Mouse (Mus musculus): Measurements from ENCODE around the gene Zfp867. TPM values are rescaled to one million over a fixed set of nuclear protein-coding genes. Genes with fewer than 3 reads are reported as not detected.

Gene Zfp867
- total and polyA plus RNA-seq, 3 experiments = 0.12 to 1.3 TPM; not detected in 1

GRCm38 (mm10) chr11:59449741-59450229 is 22.5 kb downstream of the Zfp867 start, which contains the start of gene Jmjd4 (continued):
- no peak for TF ChIP-seq GATA1 (IDR thresholded peaks at IDR 0.05; ENCODE audit: low read depth, low read length)
- no peak for TF ChIP-seq USF2 (IDR thresholded peaks at IDR 0.05; ENCODE audit: borderline replicate concordance in 1 of 2, insufficient read depth in 1 of 2, low read depth in 1 of 2, low read length in 2 of 2)
- no peak for TF ChIP-seq CHD1 (IDR thresholded peaks at IDR 0.05; ENCODE audit: low read depth, low read length)
- TF ChIP-seq TCF12 (IDR thresholded peaks at IDR 0.05; ENCODE audit: low read depth, low read length) = peak; percentile 78
- no peak for TF ChIP-seq EP300 (IDR thresholded peaks at IDR 0.05; ENCODE audit: low read depth in 1 of 2, low read length in 2 of 2)
- peak; percentile 78; the same call in 1 of the 2 replicates for TF ChIP-seq MYC (IDR thresholded peaks at IDR 0.05; ENCODE audit: low read depth, low read length)

- Histone ChIP-seq H3K9me3 (replicated peaks; ENCODE audit: insufficient read depth, low read length) (no peaks in the 10 kb centered on the region), H3K27ac (ENCODE audit: control insufficient read depth, low read depth, low read length) (no peak overlapping the region), H3K4me3 (ENCODE audit: control insufficient read depth in 1 of 2, insufficient read depth in 1 of 2, low read depth in 2 of 2, low read length in 2 of 2) (no peak overlapping the region), H3K9ac (ENCODE audit: control insufficient read depth, low read depth, low read length, poor library complexity, severe bottlenecking) (no peak overlapping the region), H3K27me3 (ENCODE audit: control insufficient read depth in 1 of 2, insufficient read depth in 2 of 2, low read length in 2 of 2) (no peaks in the 10 kb centered on the region), H3K36me3 (ENCODE audit: control insufficient read depth in 1 of 2, insufficient read depth in 2 of 2, low read length in 2 of 2) (no peaks in the 10 kb centered on the region), H3K4me1 (ENCODE audit: control insufficient read depth in 1 of 2, insufficient read depth in 2 of 2, low read length in 2 of 2) (no peaks in the 10 kb centered on the region), H3K79me2 (ENCODE audit: control insufficient read depth, insufficient read depth, low read length, poor library complexity) (no peaks in the 10 kb centered on the region)
- TF ChIP-seq TCF12 (IDR thresholded peaks at IDR 0.05; ENCODE audit: low read depth, low read length) = no peak
- TF ChIP-seq SIN3A (IDR thresholded peaks at IDR 0.05; ENCODE audit: low read length) = no peak
- TF ChIP-seq CHD2 (IDR thresholded peaks at IDR 0.05; ENCODE audit: low read length) = no peak
- TF ChIP-seq CTCF (IDR thresholded peaks at IDR 0.05 in 2 of 3, conservative IDR thresholded peaks at IDR 0.05 in 1 of 3; ENCODE audit: control insufficient read depth in 1 of 3, insufficient read depth in 1 of 3, low read depth in 2 of 3, low read length in 3 of 3, poor library complexity in 1 of 3, severe bottlenecking in 1 of 3) = peak; percentile 23 to 43 (median 26); a peak in 5 of 6 replicates
- TF ChIP-seq MAX (IDR thresholded peaks at IDR 0.05; ENCODE audit: low read length) = no peak
- TF ChIP-seq POLR2AphosphoS2 (IDR thresholded peaks at IDR 0.05; ENCODE audit: low read length) = no peak
- peak; percentile 20; the same call in 1 of the 2 replicates for TF ChIP-seq SMC3 (IDR thresholded peaks at IDR 0.05; ENCODE audit: low read depth, low read length)
- TF ChIP-seq BHLHE40 (IDR thresholded peaks at IDR 0.05; ENCODE audit: borderline replicate concordance, low read depth, low read length) = no peak
- peak; percentile 27 for DNase-seq (ENCODE audit: low read depth, low spot score)
Observed at GRCm38 (mm10) chr11:59443102-59443501, 29.2 kb downstream of the Zfp867 start.

GRCm38 (mm10) chr11:59437954-59438353 is 34.3 kb downstream of the Zfp867 start:
- H3K36me3 ChIP-seq (ENCODE audit: control insufficient read depth in 1 of 2, insufficient read depth in 2 of 2, low read length in 2 of 2) = peaks cover 0 to 3% of the 10 kb centered on the region in 2 experiments; a peak in 1 of 4 replicates
- H3K79me2 ChIP-seq (ENCODE audit: control insufficient read depth, insufficient read depth, low read length, poor library complexity) = no peaks in the 10 kb centered on the region
- H3K4me1 ChIP-seq (ENCODE audit: control insufficient read depth in 1 of 2, insufficient read depth in 2 of 2, low read length in 2 of 2) = no peaks in the 10 kb centered on the region
- no peak overlapping the region for H3K9ac ChIP-seq (ENCODE audit: control insufficient read depth, low read depth, low read length, poor library complexity, severe bottlenecking)
- no peak overlapping the region for H3K4me3 ChIP-seq (ENCODE audit: control insufficient read depth in 1 of 2, insufficient read depth in 1 of 2, low read depth in 2 of 2, low read length in 2 of 2)
- no peaks in the 10 kb centered on the region for H3K9me3 ChIP-seq (replicated peaks; ENCODE audit: insufficient read depth, low read length)
- no peak for DNase-seq (ENCODE audit: low read depth, low spot score)
- no peak overlapping the region for H3K27ac ChIP-seq (ENCODE audit: control insufficient read depth, low read depth, low read length)
- TF ChIP-seq CHD1 (IDR thresholded peaks at IDR 0.05; ENCODE audit: low read depth, low read length) (no peak), MYC (IDR thresholded peaks at IDR 0.05; ENCODE audit: low read depth, low read length) (no peak), CHD2 (IDR thresholded peaks at IDR 0.05; ENCODE audit: low read length) (no peak), ZMIZ1 (IDR thresholded peaks at IDR 0.05; ENCODE audit: low read depth, low read length) (no peak), BHLHE40 (IDR thresholded peaks at IDR 0.05; ENCODE audit: borderline replicate concordance, low read depth, low read length) (no peak), KAT2A (conservative IDR thresholded peaks at IDR 0.05; ENCODE audit: low read depth, low read length) (no peak), ZKSCAN1 (IDR thresholded peaks at IDR 0.05; ENCODE audit: low read depth, low read length) (no peak), RCOR1 (IDR thresholded peaks at IDR 0.05; ENCODE audit: low read depth, low read length) (no peak), ETS1 (IDR thresholded peaks at IDR 0.05; ENCODE audit: low read depth, low read length) (no peak), POLR2AphosphoS2 (IDR thresholded peaks at IDR 0.05; ENCODE audit: low read length) (no peak), SIN3A (IDR thresholded peaks at IDR 0.05; ENCODE audit: low read length) (no peak), JUND (IDR thresholded peaks at IDR 0.05; ENCODE audit: low read depth, low read length) (no peak), MAX (IDR thresholded peaks at IDR 0.05; ENCODE audit: low read length) (no peak), GATA1 (IDR thresholded peaks at IDR 0.05; ENCODE audit: low read depth, low read length) (no peak), MYB (IDR thresholded peaks at IDR 0.05; ENCODE audit: low read depth, low read length) (no peak)
- H3K27me3 ChIP-seq (ENCODE audit: control insufficient read depth in 1 of 2, insufficient read depth in 2 of 2, low read length in 2 of 2) = no peaks in the 10 kb centered on the region

Data from MEL (cell line).